Mouse (Mus musculus) heart, adult 18-20 months (tissue): ENCODE measurements around the gene Dock8. TPM values are rescaled to one million over a fixed set of nuclear protein-coding genes. Genes with fewer than 3 reads are reported as not detected.
"Not testable (repeated sequence)": the region's sequence is repeated elsewhere in the genome, so short reads cannot be mapped to it uniquely, and the experiment has no call there.

ENCODE experiments used
- DNase-seq, 2 experiments: peaks; one replicate each; pipeline ENCODE4 v3.0.0; 2021 to 2022; ENCODE audit warnings: mixed read lengths in 1 of 2
- total RNA-seq, 2 experiments: library from RNA; stranded (reverse); gene quantifications; 2 replicates each; pipeline ENCODE4 v1.2.3; 2021

Gene Dock8
- total RNA-seq, 2 experiments from 2014 or later = 21.3 to 31.6 TPM

DNA sequence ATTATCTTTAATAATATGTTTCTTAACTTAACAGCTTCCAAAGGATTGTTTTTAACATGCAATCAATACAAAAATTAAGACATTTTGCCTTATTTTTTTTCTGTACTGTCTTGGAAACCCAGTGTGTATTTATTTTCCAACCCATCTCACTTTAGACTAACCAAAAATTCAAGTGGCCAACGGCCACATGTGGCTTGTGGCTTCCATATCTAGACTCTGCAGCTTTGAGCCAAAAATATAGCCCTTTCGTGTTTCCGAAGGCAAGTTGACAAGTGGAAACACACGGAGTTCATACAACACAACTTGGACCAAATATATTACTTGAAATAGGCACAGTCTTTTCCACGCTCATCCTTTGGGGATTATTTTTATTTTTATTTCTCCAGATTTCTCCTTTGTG lies 773 bp upstream of the Dock8 start:
- no peak for DNase-seq

DNA sequence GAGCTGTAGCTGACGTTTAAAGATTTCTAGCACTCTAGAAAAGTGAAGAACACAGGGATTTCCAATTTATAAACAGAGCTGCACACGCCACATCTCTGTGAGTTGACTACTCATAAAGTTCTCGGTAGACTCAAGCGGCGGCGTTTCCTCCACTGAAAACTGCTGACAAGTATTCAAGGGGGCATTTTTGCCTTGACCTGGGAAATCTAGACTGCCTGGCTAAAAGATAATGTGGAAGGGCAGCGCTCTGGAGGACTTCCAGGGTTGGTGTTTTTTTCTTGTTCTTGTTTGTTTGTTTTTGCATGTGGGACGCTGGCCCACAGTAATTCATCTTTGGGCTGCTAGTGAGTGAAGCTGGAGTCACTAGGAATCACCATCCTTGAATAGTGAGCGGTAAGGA lies 819 bp downstream of the Dock8 start:
- DNase-seq = no peak

DNA sequence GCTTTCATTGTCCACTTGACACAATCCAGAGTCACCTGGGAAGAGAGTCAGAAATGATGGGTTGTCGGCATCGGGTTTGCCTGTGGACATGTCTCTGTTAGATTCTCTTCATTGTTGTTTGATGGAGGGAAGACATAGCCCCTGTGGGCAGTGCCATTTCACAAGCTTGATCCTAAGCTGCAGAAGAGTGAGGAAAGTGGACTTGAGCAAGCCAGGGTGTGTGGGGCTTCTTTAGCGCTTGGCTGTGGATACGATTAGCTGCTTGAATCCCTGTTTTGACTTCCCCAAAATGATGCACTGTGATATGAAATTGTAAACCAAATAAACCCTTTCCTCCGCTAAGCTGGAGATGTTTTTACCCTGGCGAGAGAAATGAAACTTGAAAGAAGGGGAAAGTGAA lies 2.7 kb downstream of the Dock8 start:
- DNase-seq = no peak

DNA sequence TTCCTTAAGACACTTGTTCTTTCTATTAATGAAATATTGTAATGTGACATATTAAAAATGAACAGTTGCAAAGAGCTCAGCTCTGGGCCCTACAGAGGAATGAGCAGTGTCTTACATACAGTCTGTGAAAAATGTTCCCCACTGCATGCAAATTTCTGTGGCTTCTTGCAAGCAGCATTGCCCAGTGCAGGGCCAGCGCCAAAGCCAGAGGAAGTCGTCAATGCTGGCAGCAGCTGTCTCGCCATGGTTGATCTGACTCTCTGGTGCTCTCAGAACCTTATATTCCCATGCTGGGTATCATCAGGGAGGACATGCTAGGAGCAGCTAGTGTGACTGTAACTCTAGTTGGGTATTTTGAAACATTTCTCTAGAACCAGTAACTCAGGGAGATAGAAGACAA lies 3.5 kb downstream of the Dock8 start:
- peak in 1 of 2 experiments; percentile 33 for DNase-seq

DNA sequence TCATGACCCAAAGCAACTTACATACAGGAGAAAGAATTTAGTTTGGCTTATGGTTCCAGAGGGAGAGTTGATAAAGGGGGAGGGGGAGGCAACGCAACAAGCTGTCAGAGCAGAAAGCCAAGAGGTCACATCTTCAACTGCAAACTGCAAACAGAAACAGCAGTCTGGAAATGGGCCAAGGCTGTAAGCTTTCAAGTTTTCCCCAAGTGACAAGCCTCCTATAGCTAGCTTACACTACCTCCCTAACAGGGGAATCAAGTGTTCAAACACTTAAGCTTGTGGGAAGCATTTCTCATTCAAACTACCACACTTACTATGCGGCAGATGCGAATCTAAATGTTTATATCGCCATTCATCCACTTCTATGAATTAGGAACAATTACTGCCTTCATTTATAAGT lies 4.5 kb downstream of the Dock8 start:
- DNase-seq = no peak

GRCm38 (mm10) chr19:25006686-25007085 lies 7.4 kb downstream of the Dock8 start:
- no peak for DNase-seq

DNA sequence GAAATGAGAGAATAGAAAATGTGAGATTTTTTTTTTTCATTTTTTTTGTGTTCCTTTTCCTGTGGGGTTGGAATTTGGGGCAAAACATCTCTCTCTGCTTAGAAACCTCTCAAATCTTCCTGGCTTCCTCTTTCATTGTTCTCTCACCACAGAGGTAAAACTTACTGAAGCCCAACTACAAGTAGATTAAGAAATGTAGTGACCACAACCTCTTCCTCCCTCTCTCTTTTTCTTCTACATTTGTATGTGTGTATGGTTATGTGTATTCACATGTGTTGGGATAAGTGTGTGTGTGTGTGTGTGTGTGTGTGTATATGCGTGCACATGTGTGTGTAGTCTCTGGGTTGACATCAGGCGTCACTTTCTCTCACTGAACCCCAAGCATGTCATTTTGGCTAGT lies 9.2 kb downstream of the Dock8 start:
- DNase-seq = no peak

DNA sequence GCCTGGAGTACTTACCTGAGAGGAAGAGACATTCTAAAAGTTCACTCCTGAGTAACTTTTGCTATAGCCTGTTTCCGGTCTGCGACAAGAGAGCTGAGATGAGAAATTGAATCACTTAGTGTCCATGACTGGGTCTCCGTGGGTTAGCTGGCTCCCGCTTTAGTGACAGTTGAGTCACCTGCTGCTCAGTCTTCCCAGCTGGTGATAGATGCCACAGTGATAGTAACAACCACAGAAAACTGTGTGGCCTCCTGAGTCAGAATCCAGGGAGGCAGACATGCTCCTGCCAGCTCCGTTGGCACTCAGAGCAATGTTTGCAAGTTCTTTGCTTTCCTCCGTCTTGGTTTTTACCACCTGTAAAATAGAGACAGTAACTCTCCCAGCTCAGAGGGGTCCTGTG lies 23.4 kb downstream of the Dock8 start:
- DNase-seq = no peak

DNA sequence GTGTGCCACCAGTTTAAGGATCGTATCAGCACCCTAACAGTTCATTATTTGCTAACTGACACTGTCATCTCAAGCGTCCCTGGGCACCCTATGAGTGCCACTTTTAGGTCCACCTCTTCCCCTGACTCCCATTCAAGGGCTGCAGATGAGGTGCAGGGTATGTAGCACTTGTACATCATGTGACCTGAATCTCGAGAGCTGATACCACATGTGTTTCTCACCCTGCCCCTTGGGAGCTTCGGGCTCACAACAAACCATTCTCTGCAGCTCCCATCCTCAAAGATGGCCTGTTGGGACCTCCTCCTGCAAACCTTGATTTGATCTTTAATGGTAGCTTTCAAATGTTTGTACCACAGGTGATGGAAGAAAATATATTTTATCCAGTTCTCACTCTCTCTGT lies 32.4 kb downstream of the Dock8 start:
- DNase-seq = no peak

GRCm38 (mm10) chr19:25033008-25033407 lies 33.7 kb downstream of the Dock8 start:
- not testable (repeated sequence) for DNase-seq

GRCm38 (mm10) chr19:25035825-25036224 lies 36.5 kb downstream of the Dock8 start:
- DNase-seq = no peak

- no peak for DNase-seq
Observed at GRCm38 (mm10) chr19:25036784-25037183, 37.5 kb downstream of the Dock8 start.

DNA sequence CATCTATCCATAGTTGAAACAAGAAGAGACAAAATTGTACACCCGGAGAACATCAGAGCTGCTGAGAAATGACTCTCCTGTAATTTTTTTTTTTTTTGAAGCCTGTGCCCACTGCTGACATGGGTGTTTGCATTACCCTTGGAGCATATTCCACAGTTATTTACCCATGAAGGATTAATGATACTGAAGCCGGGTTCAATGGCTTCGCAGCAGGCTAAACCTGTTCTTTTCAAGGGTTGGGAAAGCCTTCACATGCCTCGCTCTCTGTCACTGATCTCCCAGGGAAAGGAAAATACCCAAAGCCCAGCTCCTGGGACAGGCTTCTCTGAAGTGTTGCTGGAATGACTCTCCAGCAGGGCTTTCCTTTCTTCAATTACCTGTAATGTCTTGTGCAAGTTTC lies 37.9 kb downstream of the Dock8 start:
- no peak for DNase-seq

DNA sequence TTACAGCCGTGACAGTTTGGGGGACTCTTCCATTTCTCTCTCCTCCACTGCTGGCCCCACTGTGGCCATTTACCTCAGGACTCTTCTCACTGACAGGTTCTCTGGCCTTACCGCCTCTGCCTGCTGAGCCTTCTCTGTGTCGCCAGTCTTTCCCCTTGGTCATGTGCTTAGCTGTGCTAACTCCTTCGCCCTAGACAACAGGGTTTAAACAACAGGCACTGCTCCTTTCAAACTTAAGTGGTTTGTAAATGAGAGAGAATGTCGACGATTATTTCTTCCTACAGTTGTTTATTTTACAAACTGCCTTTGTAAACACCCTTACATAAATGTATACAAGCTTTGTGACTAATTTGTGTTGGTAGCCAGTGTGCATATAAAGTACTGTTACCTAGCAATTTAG lies 39.0 kb downstream of the Dock8 start:
- no peak for DNase-seq

DNA sequence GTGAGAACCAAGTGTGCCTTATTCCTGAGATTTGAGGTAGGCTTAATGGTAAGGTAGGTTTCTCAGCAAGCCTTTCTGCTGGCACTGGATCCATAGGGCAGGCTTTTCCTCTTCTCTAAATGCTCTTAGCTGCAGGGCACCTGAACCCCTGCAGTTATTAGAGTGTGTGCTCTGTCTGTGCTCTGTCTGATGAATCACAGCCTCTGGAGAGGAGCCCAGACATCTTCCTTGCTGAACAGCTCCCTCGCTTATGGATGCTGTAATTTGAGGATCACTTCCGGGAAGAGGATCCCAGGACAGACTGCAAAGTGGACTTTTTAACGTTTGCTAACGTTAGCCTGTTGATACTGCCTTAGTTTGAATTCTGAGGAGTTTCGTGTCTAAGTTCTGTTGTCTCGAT lies 41.9 kb downstream of the Dock8 start:
- no peak for DNase-seq

GRCm38 (mm10) chr19:25042973-25043372 lies 43.6 kb downstream of the Dock8 start:
- DNase-seq = no peak

DNA sequence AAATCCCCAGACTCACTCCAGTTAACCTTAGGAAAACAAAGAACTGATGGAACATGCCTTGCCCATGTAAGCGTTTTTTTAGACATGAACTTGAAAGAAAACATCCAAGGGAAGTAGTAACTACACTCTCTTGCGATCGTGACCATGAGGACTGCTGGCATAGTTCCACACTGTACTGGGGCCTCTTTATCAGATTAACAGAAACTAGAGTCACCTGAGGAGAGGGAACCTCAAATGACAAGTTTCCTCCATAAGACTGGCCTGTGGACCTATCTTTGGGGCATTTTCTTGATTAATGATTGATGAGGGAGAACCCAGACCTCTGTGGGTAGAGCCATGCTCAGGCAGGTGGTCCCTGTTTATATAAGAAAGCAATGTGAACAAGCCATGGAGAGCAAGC lies 44.7 kb downstream of the Dock8 start:
- DNase-seq = no peak

DNA sequence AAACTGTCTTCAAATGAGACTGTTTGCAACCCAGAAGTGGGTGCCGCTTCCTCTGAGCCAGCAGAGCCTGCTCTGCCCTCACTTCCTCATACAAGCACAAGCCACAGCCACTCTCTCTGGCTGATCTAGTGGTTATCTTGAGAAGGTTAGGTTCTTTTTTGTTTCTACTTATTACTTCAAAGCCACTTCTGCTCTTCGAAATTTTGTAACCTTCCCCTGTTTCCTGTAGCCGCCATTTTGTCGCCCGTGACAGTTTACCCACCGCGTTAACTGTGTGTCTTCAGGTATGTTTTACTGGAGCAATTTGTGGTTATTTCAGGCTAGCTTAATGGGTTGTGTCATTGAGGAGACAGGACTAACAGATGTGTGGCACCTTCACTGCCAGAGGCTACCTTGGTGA lies 53.0 kb downstream of the Dock8 start:
- peak; percentile 15 to 36 for DNase-seq

GRCm38 (mm10) chr19:25053152-25053551 lies 53.8 kb downstream of the Dock8 start:
- DNase-seq = no peak

DNA sequence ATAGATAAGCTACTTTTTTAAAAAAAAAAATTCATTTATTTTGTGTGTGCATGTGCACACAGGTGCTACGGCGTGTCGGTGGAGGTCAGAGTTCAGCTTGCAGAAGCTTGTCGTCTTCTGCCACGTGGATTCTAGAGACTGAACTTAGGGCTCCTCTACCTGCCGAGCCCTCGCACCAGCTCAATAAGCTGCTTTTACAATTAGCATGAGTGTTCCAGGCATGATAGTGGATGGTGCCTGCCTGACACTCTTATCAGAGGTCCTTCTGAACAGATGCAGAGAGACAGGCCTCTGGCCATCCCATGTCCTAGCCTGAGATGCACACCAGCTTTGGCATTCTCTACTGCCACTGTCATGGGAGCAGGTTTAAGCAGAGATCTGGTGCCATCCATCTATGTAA lies 55.7 kb downstream of the Dock8 start:
- DNase-seq = no peak

DNA sequence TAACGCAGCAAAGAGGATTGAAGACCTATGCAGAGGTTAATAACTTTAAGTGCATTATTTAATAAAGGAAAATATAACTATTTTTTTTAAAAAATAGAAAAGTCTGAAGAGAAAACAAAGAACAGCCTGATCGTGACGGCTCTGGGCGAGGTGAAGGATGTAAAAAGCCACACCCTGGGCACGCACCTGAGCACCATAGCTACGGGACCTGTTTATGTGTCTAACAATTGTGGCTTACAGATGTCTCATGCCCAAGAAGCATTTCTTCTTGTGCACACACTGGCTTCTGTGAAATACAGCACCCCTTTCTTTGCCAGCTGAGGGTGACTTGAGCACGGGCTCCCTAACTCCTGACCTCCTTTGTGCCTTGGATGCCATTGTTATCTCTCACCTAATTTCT lies 56.2 kb downstream of the Dock8 start:
- no peak for DNase-seq

DNA sequence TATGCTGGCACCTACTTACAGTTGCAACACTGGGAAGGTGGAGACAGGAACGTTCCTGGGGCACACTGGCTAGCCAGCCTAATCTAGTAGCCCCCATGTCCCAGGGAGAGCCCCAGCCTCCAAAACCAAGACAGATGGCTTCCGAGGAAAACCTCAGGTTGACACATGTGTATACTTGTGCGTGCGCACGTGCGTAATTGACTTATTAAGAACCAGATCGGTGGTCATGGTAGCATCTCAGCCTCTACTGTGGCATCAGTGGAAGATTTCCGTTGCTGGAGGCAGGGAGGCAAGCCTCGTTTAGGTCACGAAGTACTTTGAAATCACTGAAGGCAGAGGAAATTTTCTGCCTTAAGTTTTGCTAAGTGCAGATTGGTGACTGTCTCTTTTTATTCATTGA lies 56.9 kb downstream of the Dock8 start:
- DNase-seq = no peak

DNA sequence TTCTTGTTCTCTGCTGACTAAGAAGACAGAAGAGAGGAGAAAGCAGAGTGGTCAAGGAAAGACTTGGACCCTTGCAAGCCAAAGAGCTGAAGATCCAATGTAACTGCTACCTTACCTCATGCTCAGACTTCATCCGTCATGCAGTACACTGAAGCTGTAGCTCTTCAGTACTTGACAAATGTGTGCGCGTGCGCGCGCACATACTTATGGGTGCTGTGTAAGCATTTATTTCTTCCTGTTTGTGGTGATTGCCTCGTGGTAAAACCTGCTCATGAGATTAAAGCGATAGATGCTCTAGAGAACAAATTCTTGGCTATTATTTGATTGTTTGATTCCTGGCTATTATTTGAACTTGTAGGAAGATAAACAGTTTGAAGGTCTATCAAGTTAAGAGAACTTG lies 58.5 kb downstream of the Dock8 start:
- peak in 1 of 2 experiments; percentile 13 for DNase-seq

DNA sequence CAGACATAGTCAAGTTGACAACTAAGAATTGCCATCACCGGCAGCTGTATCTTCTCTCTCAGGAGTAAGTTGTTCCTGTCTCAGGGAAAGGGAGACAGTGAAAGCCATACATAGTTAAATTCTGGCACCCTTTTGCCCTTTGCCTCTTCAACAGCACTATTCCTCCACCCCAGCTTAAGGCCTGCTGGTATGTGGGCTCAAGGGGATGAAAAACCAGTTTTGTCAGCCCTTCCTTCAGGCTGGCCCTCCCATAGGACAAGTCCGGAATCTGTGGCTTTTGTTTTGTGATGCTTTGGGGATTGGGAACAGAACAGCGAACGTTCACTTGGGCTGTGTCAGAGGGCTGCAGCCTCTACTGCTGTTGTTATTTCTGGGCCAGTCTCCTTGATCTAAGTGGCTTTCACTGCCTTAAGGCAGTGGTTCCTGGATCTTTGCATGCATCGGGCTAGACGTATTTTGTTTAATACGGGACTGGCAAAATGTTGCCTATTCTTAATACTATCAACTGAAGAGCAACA lies 60.6 kb downstream of the Dock8 start:
- no peak for DNase-seq

DNA sequence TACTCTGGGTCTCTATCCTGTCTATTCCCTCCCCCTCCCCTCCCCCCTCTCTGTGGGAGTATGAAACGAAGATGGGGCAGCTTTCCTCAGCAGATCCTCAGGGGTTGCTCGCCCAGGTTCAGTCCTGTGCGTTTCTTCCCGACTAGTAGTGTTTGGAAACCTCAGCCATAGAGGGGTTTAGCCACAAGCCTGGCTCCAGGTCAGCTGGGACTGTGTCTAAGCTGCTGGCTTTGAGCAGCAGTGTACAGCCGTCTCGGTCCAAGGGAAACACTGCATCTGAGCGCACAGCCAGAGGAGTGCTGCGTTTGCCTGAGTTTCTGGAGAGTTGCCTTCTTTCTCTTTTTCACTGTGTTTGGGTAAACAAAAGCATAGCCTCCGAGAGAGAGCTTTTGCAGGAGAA lies 61.0 kb downstream of the Dock8 start:
- DNase-seq = peak; percentile 55 to 61
